Mouse (Mus musculus): Measurements from ENCODE around the gene Cryl1. TPM values are rescaled to one million over a fixed set of nuclear protein-coding genes. Genes with fewer than 3 reads are reported as not detected.

The Cryl1 gene
- polyA plus RNA-seq, 2 experiments: 6.0 to 7.4 TPM

DNA sequence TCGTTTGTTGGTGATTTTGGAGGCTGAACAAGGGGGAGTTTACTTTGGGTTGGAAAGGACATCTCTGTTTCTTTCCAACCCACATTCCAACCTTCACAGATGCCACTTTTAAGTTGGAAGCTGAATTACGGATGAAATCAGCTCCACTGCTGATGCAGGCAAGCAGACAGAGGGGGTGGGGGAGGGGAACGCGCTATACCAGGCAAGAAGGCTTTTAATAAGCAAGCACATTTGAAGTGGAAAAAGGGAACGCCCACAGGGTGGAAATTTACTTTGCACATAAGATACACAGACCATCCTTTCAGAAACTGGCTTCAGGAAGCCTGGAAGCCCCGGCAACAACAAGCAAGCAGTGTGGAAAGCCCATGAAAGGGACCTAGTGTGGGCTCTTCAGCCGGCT is 13.8 kb upstream of the Cryl1 start:
- no peak for DNase-seq (ENCODE audit: low read depth in 3 of 3, low spot score in 3 of 3)
- H3K4me2 ChIP-seq (ENCODE audit: low read depth): no peak overlapping the region
- H3K4me1 ChIP-seq (replicated peaks; ENCODE audit: control insufficient read depth in 2 of 2, insufficient read depth in 2 of 2, low read length in 1 of 2): peaks cover 0 to 3% of the 10 kb centered on the region in 2 experiments; a peak in 1 of 4 replicates
- ATAC-seq (ENCODE audit: insufficient read depth): no peak
- H3K9ac ChIP-seq (replicated peaks): no peak overlapping the region
- H3K4me3 ChIP-seq (ENCODE audit: insufficient read depth in 1 of 2, low read depth in 2 of 2, low read length in 2 of 2): no peak overlapping the region
- H3K9me3 ChIP-seq (ENCODE audit: control insufficient read depth, low read length): no peaks in the 10 kb centered on the region
- 61% methylated on average over 7 of the region's 7 CpGs for WGBS (ENCODE audit: insufficient replicate concordance)
- H3K36me3 ChIP-seq (replicated peaks; ENCODE audit: control insufficient read depth, insufficient read depth, low read depth): no peaks in the 10 kb centered on the region
- TF ChIP-seq CTCF (IDR thresholded peaks at IDR 0.05; ENCODE audit: low read depth) (no peak), EP300 (IDR thresholded peaks at IDR 0.05; ENCODE audit: low read depth) (no peak)
- no peak overlapping the region for H3K27ac ChIP-seq
- no peaks in the 10 kb centered on the region for H3K27me3 ChIP-seq (ENCODE audit: control insufficient read depth, insufficient read depth, low read length)

DNA sequence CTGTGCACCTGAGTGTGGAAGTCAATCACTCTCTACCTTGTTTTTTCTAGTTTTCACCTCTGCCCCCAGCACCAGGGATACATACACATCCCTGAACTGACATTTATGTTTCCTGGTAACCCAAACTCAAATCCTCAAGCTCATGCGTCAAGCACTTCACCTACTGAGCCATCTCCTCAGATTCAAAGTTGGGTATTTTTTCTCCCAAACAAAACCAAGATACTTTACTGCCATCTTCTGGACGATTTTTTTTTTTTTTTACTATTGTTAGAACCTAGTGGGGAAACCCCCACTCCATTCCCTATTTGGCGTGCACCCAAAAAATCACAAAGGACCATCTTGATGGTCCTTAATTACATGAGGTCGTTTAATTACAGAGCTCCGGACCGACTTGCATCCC is 10.8 kb upstream of the Cryl1 start:
- ATAC-seq (ENCODE audit: insufficient read depth) (no peak), DNase-seq (ENCODE audit: low read depth in 3 of 3, low spot score in 3 of 3) (no peak)
- no peak overlapping the region for H3K9ac ChIP-seq (replicated peaks)

DNA sequence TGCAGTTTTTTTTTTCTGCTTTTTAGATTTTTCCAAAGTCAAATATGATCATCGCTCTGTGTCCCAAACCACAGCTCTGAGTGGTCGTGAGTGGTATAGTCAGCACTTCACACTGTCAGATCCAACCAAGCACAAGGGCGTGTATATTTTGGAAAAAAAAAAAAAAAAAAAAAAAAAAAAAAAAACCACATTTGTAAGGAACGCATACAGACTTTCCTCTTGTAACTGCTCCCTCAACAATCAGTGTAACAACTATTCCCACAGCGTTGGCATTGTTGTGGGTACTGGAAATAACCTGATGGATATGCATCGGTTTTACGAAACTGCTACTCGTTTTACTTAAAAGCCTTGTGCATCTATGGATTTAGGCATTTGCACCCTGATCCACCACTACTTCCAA is 9.8 kb upstream of the Cryl1 start:
- H3K9me3 ChIP-seq (ENCODE audit: control insufficient read depth, low read length): no peaks in the 10 kb centered on the region
- no peak overlapping the region for H3K27ac ChIP-seq
- WGBS (ENCODE audit: insufficient replicate concordance): 66% methylated on average over 8 of the region's 8 CpGs
- no peak overlapping the region for H3K9ac ChIP-seq (replicated peaks)
- no peak overlapping the region for H3K4me2 ChIP-seq (ENCODE audit: low read depth)
- DNase-seq (ENCODE audit: low read depth in 3 of 3, low spot score in 3 of 3): no peak
- H3K27me3 ChIP-seq (ENCODE audit: control insufficient read depth, insufficient read depth, low read length): no peaks in the 10 kb centered on the region
- H3K4me1 ChIP-seq (replicated peaks; ENCODE audit: control insufficient read depth in 2 of 2, insufficient read depth in 2 of 2, low read length in 1 of 2): peaks cover 0 to 5% of the 10 kb centered on the region in 2 experiments; a peak in 1 of 4 replicates
- TF ChIP-seq EP300 (IDR thresholded peaks at IDR 0.05; ENCODE audit: low read depth): no peak
- no peak for TF ChIP-seq CTCF (IDR thresholded peaks at IDR 0.05; ENCODE audit: low read depth)
- H3K36me3 ChIP-seq (replicated peaks; ENCODE audit: control insufficient read depth, insufficient read depth, low read depth): no peaks in the 10 kb centered on the region
- ATAC-seq (ENCODE audit: insufficient read depth): no peak
- no peak overlapping the region for H3K4me3 ChIP-seq (ENCODE audit: insufficient read depth in 1 of 2, low read depth in 2 of 2, low read length in 2 of 2)

More for the DNA sequence above, 10.8 kb upstream of the Cryl1 start:
- Histone ChIP-seq H3K9me3 (ENCODE audit: control insufficient read depth, low read length) (no peaks in the 10 kb centered on the region), H3K4me3 (ENCODE audit: insufficient read depth in 1 of 2, low read depth in 2 of 2, low read length in 2 of 2) (no peak overlapping the region), H3K27me3 (ENCODE audit: control insufficient read depth, insufficient read depth, low read length) (no peaks in the 10 kb centered on the region), H3K4me2 (ENCODE audit: low read depth) (no peak overlapping the region), H3K4me1 (replicated peaks; ENCODE audit: control insufficient read depth in 2 of 2, insufficient read depth in 2 of 2, low read length in 1 of 2) (peaks cover 0 to 3% of the 10 kb centered on the region in 2 experiments; a peak in 1 of 4 replicates), H3K36me3 (replicated peaks; ENCODE audit: control insufficient read depth, insufficient read depth, low read depth) (no peaks in the 10 kb centered on the region), H3K27ac (no peak overlapping the region)
- 24% methylated on average over 6 of the region's 6 CpGs for WGBS (ENCODE audit: insufficient replicate concordance)
- TF ChIP-seq EP300 (IDR thresholded peaks at IDR 0.05; ENCODE audit: low read depth) (no peak), CTCF (IDR thresholded peaks at IDR 0.05; ENCODE audit: low read depth) (no peak)

DNA sequence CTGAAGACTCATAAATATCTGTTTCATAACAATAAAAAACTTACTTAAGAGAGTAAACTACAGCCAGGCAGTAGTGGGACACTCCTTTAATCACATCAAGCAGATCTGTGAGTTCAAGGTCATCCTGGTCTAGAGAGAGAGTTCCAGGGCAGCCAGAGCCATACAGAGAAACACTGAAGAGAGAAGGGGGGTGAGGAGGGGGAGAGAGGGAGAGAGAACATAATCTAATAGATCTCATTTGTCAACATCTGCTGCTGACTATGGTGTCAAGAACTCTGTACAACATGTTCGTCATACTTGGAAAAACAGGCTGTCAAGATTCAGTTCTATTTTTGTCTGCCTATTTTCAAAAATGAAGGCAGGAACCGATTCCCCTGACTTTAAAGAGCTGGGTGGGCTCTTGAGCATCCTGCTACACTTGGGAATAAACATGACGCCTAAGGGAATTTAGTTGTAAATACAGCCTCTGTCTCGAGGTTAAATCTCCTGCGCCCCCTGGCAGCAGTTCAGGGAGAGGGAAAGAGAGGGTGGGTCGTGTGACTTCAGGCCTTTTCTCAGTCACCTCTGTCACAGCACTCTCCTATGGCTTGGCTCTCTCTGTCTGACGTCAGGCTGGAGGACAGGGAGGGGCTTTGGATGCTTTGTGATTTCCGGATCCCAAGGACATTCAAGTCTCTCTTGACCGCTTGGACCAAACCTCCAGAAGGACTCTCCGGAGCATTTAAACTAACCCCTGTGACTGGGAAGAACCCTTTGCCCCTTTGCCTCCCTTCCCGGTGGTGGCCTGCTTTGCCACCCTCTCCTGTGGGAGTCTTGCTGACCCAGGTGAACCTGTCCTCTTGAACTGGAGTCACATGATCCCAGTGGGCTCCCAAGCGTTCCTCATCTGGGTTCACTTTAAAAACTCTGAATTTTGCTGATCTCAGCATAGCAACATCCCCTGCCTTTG is 9.0 kb upstream of the Cryl1 start:
- Histone ChIP-seq H3K27me3 (ENCODE audit: control insufficient read depth, insufficient read depth, low read length) (no peaks in the 10 kb centered on the region), H3K36me3 (replicated peaks; ENCODE audit: control insufficient read depth, insufficient read depth, low read depth) (no peaks in the 10 kb centered on the region), H3K9me3 (ENCODE audit: control insufficient read depth, low read length) (no peaks in the 10 kb centered on the region), H3K4me2 (ENCODE audit: low read depth) (no peak overlapping the region), H3K27ac (no peak overlapping the region), H3K9ac (replicated peaks) (no peak overlapping the region), H3K4me1 (replicated peaks; ENCODE audit: control insufficient read depth in 2 of 2, insufficient read depth in 2 of 2, low read length in 1 of 2) (peaks cover 3 to 8% of the 10 kb centered on the region in 2 experiments; a peak in 2 of 4 replicates), H3K4me3 (ENCODE audit: insufficient read depth in 1 of 2, low read depth in 2 of 2, low read length in 2 of 2) (no peak overlapping the region)
- WGBS (ENCODE audit: insufficient replicate concordance): 16% methylated on average over 12 of the region's 12 CpGs
- DNase-seq (ENCODE audit: low read depth in 3 of 3, low spot score in 3 of 3) (peak in 1 of 3 experiments; percentile 27), ATAC-seq (ENCODE audit: insufficient read depth) (peak; percentile 47; the same call in 1 of the 2 replicates)
- TF ChIP-seq EP300 (IDR thresholded peaks at IDR 0.05; ENCODE audit: low read depth): no peak
- TF ChIP-seq CTCF (IDR thresholded peaks at IDR 0.05; ENCODE audit: low read depth): peak; percentile 59

DNA sequence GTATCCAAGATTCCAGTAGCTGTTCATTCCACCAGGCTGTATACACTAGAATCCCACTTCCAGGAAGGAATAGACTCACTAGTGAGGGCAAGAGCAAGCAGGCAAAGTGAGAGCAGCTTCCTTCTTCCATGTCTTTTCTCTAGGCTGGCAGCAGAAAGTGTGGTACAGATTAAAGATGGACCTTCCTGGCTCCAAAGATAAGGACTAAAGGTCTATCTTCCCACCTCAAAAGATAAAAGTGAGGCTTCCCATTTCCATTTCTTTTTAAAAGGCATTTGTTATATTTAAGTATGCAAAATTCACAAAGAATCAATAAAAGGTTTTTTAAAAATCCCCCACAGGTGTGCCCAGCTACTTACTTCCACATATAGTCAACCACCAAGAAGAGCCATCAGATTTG is 4.5 kb upstream of the Cryl1 start:
- TF ChIP-seq CTCF (IDR thresholded peaks at IDR 0.05; ENCODE audit: low read depth) (no peak), EP300 (IDR thresholded peaks at IDR 0.05; ENCODE audit: low read depth) (no peak)
- DNase-seq (ENCODE audit: low read depth in 3 of 3, low spot score in 3 of 3) (no peak), ATAC-seq (ENCODE audit: insufficient read depth) (no peak)
- Histone ChIP-seq H3K9ac (replicated peaks) (no peak overlapping the region), H3K27me3 (ENCODE audit: control insufficient read depth, insufficient read depth, low read length) (no peaks in the 10 kb centered on the region), H3K9me3 (ENCODE audit: control insufficient read depth, low read length) (no peaks in the 10 kb centered on the region), H3K4me2 (ENCODE audit: low read depth) (no peak overlapping the region), H3K27ac (no peak overlapping the region), H3K4me3 (ENCODE audit: insufficient read depth in 1 of 2, low read depth in 2 of 2, low read length in 2 of 2) (no peak overlapping the region), H3K36me3 (replicated peaks; ENCODE audit: control insufficient read depth, insufficient read depth, low read depth) (no peaks in the 10 kb centered on the region), H3K4me1 (replicated peaks; ENCODE audit: control insufficient read depth in 2 of 2, insufficient read depth in 2 of 2, low read length in 1 of 2) (peaks cover 3 to 15% of the 10 kb centered on the region in 2 experiments; a peak in 3 of 4 replicates)
